Mouse (Mus musculus) MEL-GATA-1-ER (cell line): ENCODE results near the gene Izumo3.
"Not testable (repeated sequence)": the region's sequence is repeated elsewhere in the genome, so short reads cannot be mapped to it uniquely, and the experiment has no call there.

ENCODE experiments used
- DNase-seq: peaks from one replicate; pipeline ENCODE4 v3.0.0-alpha.2; 2012; ENCODE audit warnings: low read depth; ENCODE audit errors: extremely low read depth

Izumo3 gene

DNA sequence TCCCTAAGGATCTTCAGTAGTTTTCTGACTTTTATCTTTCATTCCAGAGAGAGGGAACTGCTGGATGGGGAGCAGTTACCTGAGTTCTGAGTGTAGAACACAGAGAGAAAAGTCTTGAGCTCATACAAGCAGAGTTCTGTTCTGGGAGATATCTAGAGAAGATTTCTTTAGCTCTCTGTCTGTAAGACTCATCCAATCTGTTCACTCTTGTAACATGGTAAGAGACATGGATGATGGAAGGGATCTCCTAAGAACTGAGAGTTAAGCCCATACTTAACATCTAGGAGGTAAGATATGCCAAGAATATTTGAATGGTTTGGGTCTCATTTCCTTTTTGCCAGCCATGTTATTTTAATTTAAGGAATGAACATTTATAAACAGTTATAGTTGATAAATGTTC, at the start of gene Izumo3:
Gene Izumo3, minus strand, starts transcription at position 101 of the 400 bp plus-strand sequence.
- DNase-seq = no peak

DNA sequence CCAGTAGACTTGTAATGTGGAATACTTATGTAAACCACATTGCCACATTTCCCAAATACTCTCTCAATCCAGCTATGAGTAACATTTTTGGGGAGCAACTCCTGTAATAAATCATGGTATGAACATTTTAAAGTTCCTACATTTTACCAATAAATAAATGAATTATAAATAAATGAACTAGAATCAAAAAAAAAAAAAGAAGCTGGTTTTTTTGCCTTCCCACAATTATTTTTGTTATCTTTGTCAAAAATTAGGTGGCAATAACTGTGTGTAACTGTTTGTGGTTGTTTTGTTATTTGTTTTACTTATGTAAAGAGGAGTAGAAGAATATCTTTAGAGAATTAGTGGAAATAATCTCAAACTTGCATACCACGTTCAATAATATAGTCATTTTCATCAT, 44.6 kb upstream of the Izumo3 start, which contains the start of gene Gm12666:
Gene Gm12666, minus strand, starts transcription at position 101 of the 400 bp plus-strand sequence.
- not testable (repeated sequence) for DNase-seq

DNA sequence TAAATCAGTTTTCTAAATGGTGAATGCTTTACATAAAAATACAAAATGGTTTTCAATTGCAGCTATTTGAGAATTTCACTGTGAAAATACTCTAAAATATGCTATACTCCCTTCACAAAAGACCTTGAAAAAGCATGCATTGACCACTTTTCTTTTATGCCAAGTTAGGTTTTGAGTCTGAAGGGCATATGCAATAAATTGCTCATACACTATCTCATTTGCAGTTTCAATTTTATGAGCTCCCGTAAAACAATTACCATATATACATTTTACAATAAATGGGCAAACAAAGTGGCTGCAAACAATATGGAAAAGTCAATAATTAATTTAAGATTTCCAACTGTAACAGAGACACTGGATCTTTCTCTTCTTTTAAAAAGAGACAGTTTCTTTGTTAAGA, 5.6 kb upstream of the Izumo3 start:
- no peak for DNase-seq

DNA sequence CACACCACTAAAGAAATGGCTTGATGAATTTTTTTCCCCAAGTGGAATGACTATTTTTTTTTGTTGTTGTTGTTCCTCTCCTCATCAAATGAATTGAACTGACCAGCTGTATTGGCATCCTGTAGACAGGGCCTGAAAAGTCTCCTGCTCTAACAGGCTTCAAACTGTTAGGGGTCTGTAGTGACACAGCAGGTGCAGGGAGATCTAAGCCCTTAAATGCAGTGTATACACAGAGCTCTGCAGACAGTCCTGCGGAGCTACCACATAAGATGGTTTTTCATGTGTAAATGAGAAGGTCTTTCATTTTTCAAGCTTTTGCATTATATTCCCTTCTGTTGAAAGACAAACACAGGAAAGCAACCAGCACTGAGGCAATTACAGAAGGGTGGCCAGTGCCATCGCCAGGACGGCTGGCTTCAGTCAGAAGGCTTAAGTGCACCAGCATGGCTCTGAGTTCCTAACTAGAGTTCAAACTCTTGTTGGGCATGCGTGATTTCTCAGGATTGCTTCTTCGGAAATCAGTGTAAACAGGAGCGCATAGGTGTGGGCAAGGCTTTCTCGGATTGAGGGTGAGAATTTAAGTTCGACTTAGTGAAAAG, 35.5 kb downstream of the Izumo3 start:
- no peak for DNase-seq

DNA sequence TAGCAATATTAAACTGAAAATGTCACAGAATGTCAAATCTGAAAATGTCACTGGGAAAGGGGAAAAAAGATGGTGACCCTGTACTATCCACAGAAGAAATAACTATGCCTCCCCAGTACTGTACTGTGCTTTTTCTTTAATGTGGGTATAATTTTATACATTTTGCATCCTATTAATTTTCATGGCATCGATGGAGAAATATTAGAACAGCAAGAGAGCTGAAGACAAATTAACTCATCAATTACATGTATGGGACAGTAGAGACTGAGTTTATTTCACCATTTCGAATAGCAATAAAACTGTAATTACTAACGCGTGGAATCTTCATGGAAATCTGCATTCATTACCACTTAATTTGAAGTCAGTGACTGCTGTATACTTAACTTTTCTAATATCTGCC, 49.6 kb downstream of the Izumo3 start:
- no peak for DNase-seq

DNA sequence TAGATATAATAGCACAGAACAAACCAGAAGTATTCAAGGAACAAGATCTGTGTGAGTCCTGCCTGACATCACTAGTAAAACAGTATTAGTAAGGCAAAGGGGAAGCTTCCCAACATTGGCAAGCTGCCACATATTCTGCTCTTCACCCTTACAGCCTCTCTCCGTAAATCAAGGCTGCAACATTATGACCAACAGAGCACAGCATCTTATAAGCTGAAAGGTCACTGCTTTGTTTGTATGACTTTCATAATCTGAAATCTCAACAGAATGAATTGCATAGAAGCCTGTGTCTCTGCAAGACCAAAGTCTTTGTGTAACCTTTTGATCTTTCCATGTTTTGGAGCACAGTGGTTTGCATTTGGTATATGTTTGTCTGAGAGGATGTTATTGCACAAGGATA, 51.1 kb downstream of the Izumo3 start:
- DNase-seq = no peak
